Mouse (Mus musculus) testis, postnatal 14 days (tissue): ENCODE data around the gene Nup210l.
"Not testable (repeated sequence)": the region's sequence is repeated elsewhere in the genome, so short reads cannot be mapped to it uniquely, and the experiment has no call there.

ENCODE experiments used
- DNase-seq: peaks from one replicate; pipeline ENCODE4 v3.0.0; 2021; ENCODE audit warnings: low spot score

Gene Nup210l

GRCm38 (mm10) chr3:90094453-90094852 is 9.5 kb upstream of the Nup210l start:
- DNase-seq: no peak

- DNase-seq: no peak
Measured at GRCm38 (mm10) chr3:90097928-90098327, 6.0 kb upstream of the Nup210l start.

- no peak for DNase-seq
Measured at GRCm38 (mm10) chr3:90101010-90101409, 2.9 kb upstream of the Nup210l start.

GRCm38 (mm10) chr3:90101673-90102072 is 2.3 kb upstream of the Nup210l start:
- DNase-seq: no peak

DNA sequence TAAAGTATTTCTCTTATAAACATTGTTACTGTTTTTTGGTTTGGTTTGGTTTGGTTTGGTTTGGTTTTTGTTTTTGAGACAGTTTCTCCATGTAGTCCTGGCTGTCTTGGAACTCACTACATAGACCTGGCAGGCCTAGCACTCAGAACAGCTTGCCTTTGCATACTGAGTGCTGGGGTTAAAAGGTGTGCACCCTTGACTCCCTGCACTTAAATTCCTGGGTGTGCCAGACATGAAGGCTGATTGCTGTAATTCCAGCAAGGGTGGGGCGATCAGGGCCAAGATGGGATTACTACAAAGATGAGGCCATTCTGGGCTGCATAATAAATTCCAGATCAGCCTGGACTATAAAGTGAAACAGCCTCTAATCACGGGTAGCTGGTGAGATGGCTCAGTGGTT is 1.7 kb upstream of the Nup210l start:
- DNase-seq: no peak

GRCm38 (mm10) chr3:90103176-90103575 is 756 bp upstream of the Nup210l start:
- DNase-seq: no peak

DNA sequence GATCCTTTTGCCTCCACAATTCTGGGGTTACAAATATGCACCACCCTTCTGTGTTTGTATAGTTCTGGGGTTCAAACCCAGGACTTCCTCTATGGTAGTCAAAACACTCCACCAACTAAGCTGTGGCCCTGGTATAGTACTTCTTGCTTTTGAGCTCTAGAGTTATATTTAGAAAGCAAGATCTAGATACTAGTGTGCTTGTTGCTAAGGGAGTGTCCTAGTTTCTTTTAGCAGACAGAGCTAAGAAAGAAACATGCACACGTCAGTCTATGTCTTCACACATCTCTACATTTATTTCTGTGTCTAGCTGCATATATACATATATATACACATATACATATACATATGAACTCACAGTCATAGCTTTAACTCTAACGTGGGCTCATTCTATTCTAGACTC is 7.8 kb downstream of the Nup210l start:
- no peak for DNase-seq

DNA sequence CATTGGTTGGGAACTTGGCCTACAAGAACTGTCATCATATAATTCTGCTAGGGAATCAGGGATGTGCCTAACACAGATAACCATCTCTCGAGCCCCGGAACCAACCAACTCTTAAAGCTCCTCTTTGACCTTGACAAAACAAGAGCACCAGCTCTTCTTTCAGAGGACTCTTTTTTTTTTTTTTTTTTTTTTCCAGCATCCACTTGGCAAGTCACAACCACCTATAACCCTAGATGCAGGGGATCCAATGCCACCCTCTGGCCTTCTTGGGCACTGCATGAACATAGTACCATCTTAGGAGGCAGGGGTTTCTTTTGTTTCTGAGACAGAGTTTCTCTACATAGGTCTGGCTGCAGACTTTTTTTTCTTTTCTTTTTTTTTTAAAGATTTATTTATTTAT is 10.4 kb downstream of the Nup210l start:
- no peak for DNase-seq

- no peak for DNase-seq
Measured at GRCm38 (mm10) chr3:90115526-90115925, 11.6 kb downstream of the Nup210l start.

DNA sequence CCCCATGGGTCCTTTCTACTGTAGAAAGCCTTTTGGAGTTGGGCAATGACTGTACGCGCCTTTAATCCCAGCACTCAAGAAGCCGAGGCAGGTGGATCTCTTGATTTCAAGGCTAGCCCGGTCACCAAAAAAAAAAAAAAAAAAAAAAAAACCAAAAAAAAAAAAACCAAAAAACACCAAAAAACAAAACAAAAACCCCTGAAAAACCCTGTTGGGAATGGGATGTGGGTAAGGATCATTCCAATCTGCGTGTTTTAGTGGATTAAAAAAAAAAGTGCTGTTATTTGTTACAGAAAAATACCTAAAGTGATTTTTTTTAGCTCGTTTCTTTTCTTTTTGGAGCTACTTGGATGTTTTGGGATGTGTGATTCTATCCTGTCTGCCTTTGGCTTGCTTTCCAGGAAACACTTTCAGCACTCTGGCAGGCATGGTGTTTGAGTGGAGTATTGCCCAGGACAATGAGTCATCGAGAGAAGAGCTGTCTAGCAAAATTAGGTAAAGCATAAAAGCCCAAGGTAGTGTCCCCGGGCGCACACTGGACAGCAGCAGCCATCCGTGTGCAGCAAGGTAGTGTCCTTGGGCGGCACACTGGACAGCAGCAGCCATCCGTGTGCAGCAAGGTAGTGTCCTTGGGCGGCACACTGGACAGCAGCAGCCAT is 14.3 kb downstream of the Nup210l start:
- no peak for DNase-seq

DNA sequence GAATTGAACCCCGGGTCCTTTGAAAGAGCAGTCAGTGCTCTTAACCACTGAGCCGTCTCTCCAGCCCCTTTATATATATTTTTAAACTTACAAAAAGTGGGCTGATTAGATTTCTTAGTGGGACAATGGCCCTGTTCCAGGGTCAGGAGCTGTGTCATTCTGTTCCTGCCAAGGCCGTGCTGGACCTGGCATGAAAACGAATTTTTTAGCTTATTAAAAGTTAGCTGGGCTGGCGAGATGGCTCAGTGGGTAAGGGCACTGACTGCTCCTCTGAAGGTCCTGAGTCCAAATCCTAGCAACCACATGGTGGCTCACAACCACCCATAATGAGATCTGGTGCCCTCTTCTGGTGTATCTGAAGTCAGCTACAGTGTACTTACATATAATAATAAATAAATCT is 18.1 kb downstream of the Nup210l start:
- DNase-seq: not testable (repeated sequence)

DNA sequence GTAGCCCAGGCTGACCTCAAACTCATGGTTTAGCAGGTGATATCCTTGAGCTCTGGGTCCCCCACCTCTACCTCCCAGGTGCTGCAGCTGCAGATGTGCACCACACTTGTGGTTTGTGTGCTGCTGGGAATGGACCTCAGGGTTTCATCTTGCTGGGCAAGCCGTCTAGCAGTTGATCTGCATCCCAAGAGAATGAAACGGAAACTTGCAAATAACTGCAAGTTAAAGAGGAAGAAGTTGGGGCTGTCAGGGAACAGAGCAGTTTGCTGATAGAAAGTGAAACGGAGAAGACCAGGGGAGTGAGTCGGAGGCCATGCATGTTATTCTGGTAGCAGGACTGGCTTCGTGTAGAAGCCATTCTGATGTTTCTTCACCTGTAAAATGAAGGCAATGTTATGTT is 21.8 kb downstream of the Nup210l start:
- no peak for DNase-seq

- no peak for DNase-seq
Measured at GRCm38 (mm10) chr3:90127881-90128280, 23.9 kb downstream of the Nup210l start.

GRCm38 (mm10) chr3:90132745-90133144 is 28.8 kb downstream of the Nup210l start:
- DNase-seq: no peak

DNA sequence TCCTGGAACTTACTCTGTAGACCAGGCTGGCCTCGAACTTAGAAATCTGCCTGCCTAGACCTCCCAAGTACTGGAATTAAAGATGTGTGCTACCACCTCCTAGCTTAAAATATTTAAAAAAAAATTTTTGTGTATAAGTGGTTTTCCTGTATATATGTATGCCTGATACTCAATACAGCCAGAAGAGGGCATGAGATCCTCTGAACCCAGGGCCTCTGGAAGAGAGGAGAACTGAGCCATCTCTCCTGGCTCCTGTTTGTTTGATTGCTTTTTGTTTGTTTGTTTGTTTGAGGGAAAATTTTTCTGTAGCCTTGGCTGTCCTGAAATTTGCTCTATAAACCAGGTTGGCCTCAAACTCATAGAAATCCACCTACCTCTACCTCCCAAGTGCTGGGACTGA is 29.4 kb downstream of the Nup210l start:
- no peak for DNase-seq

DNA sequence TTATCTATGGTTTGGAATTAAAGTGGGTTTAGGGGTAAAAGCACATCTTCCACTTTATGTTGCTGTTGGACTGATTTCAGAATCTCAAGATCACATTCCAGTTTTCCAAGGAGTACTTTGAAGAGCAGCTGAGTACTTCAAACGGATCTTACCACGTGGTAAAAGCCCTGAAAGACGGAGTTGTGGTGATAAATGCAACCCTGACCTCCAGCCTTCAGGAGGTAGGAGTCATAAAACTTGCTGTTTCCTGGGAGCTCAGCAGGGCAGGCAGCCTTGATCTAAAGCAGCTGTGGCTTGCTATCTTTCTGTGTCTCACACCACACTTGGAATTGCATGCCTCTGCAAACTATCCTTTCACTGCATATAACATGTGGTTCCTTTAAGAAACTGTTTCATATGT is 30.6 kb downstream of the Nup210l start:
- DNase-seq: no peak

- no peak for DNase-seq
Measured at GRCm38 (mm10) chr3:90134993-90135392, 31.1 kb downstream of the Nup210l start.

GRCm38 (mm10) chr3:90136660-90137059 is 32.7 kb downstream of the Nup210l start:
- no peak for DNase-seq

DNA sequence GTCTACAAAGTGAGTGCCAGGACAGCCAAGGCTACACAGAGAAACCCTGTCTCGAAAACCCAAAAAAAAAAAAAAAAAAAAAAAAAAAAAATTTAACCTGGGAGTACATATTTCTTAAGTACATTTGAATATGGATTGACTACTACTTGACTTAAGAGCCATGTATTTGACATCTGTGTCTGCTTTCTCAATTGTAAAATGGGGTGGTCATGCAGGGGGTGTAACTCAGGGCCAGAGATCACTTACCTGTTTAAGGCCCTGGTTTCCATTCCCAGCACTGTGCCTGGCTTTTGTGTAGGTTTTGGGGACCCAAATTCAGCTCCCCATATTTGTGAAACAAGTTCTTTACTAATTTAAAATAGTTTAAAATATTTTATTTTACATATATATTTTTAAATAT is 33.7 kb downstream of the Nup210l start:
- no peak for DNase-seq

- no peak for DNase-seq
Measured at GRCm38 (mm10) chr3:90139962-90140361, 36.0 kb downstream of the Nup210l start.

DNA sequence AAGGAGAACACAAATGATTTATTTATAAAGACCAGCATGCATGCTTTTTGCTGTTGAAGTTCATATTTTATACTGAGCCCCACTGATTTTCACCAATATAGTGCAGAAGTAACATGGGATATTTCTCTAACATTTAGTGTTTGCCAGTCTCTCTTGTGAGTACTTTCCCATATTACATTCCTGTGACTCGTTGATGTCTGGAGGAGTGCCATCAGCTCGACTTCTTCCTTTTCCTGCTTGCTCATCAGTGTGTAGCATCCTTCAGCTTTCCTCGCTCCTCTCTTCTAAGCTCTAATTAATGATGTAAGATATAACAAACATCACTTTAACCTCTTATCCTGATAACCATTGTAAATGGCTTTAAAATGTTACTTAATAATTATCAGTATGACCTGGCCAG is 41.5 kb downstream of the Nup210l start:
- no peak for DNase-seq

GRCm38 (mm10) chr3:90146651-90147050 is 42.7 kb downstream of the Nup210l start:
- DNase-seq: no peak

- no peak for DNase-seq
Measured at GRCm38 (mm10) chr3:90151086-90151740, 47.3 kb downstream of the Nup210l start.

- DNase-seq: no peak
Measured at GRCm38 (mm10) chr3:90155996-90156395, 52.1 kb downstream of the Nup210l start.
